ENCODE assay signal across 22 mouse cellular contexts in genomic region chr17:47797383-47797782, GRCm38 (mm10). TPM values are rescaled to one million over a fixed set of nuclear protein-coding genes. Genes with fewer than 3 reads are reported as not detected.
A peak's percentile ranks its signal among the peaks of the same experiment; 100 is the strongest.
DNase-seq lines count a peak whose midpoint lies in the region; TF ChIP-seq lines count a peak whose summit lies in the region.
"Had no signal": no experiment of that assay in that cellular context is flagged by ENCODE, and none has a peak within 500 bp of the region (broad histone marks: within the 10 kb centered on the region; RNA-seq: fewer than 3 reads in every experiment).

No protein-coding gene starts in this region.

- H3K36me3 ChIP-seq in heart, embryonic 10.5 days = no peaks in the 10 kb centered on the region
- H3K36me3 ChIP-seq in embryonic facial prominence, embryonic 10.5 days (replicated peaks) = no peaks in the 10 kb centered on the region
- no peaks in the 10 kb centered on the region for H3K36me3 ChIP-seq in myocyte (ENCODE audit: control insufficient read depth, insufficient read depth)
- H3K36me3 ChIP-seq: embryonic facial prominence, embryonic 13.5 days; forebrain, embryonic 12.5 days; forebrain, embryonic 15.5 days had no signal

- no peak for DNase-seq in heart, embryonic 10.5 days (ENCODE audit: low spot score)
- DNase-seq in heart, postnatal 14 days = no peak
- DNase-seq in ES-CJ7 (ENCODE audit: low read depth, low spot score) = peak; percentile 46
- DNase-seq in embryonic facial prominence, embryonic 10.5 days (ENCODE audit: low spot score) = no peak
- no peak for DNase-seq in adrenal gland, adult (ENCODE audit: inconsistent age in 2 of 2, low spot score in 1 of 2)
- DNase-seq in thymus, postnatal 10 days (ENCODE audit: low spot score in 2 of 2) = no peak
- DNase-seq: adrenal gland, adult 8-10 months; cerebellum, adult 11-12 months; cerebellum, adult 8-10 months; cerebellum, postnatal 36 days; gastrocnemius, postnatal 25 days; heart, adult 2 months; heart, postnatal 4 days; kidney, adult 2 months had no signal

- no peaks in the 10 kb centered on the region for H3K9me3 ChIP-seq in heart, embryonic 10.5 days
- H3K9me3 ChIP-seq in embryonic facial prominence, embryonic 10.5 days = no peaks in the 10 kb centered on the region
- H3K9me3 ChIP-seq: embryonic facial prominence, embryonic 13.5 days; forebrain, embryonic 12.5 days; forebrain, embryonic 15.5 days; G1E had no signal

- H3ac ChIP-seq in myocyte (ENCODE audit: control insufficient read depth, insufficient read length) = no peak overlapping the region

- no peak for TF ChIP-seq POLR2A in myocyte (IDR thresholded peaks at IDR 0.05; ENCODE audit: insufficient read length, low read depth)

- peaks cover 55% of the 10 kb centered on the region for H3K4me1 ChIP-seq in heart, embryonic 10.5 days
- H3K4me1 ChIP-seq in embryonic facial prominence, embryonic 10.5 days = peaks cover 82% of the 10 kb centered on the region

- intact Hi-C loops in heart, postnatal 14 days (cut with DNase I) = no loop called here

- H3K79me2 ChIP-seq in myocyte (ENCODE audit: control insufficient read depth, insufficient read depth) = no peaks in the 10 kb centered on the region

- WGBS in heart, embryonic 10.5 days = 66% methylated on average over 9 of the region's 9 CpGs
- WGBS in embryonic facial prominence, embryonic 10.5 days = 79% methylated on average over 9 of the region's 9 CpGs

- 0 out of 2 replicates have a peak overlapping the region, but pooled peaks have one; percentile 3 for H3K27ac ChIP-seq in heart, embryonic 10.5 days
- H3K27ac ChIP-seq in embryonic facial prominence, embryonic 10.5 days (replicated peaks) = peak overlapping the region; percentile 30; the same call in 1 of the 2 replicates
- H3K27ac ChIP-seq: embryonic facial prominence, embryonic 13.5 days; heart, adult 2 months; hindbrain, embryonic 14.5 days had no signal

- H3K27me3 ChIP-seq in heart, embryonic 10.5 days (ENCODE audit: insufficient read depth, poor library complexity, severe bottlenecking) = no peaks in the 10 kb centered on the region
- H3K27me3 ChIP-seq in embryonic facial prominence, embryonic 10.5 days (replicated peaks; ENCODE audit: low read depth, poor library complexity, severe bottlenecking) = peaks cover 6% of the 10 kb centered on the region
- no peaks in the 10 kb centered on the region for H3K27me3 ChIP-seq in myocyte (ENCODE audit: control insufficient read depth, insufficient read depth, insufficient read length)
- H3K27me3 ChIP-seq: embryonic facial prominence, embryonic 13.5 days; forebrain, embryonic 15.5 days had no signal

- H3K4me2 ChIP-seq in myocyte (ENCODE audit: low read depth) = no peak overlapping the region
- H3K4me2 ChIP-seq: embryonic facial prominence, embryonic 13.5 days; forebrain, embryonic 12.5 days; forebrain, embryonic 15.5 days; heart, embryonic 11.5 days; hindbrain, embryonic 14.5 days had no signal

- no peak overlapping the region for H3K4me3 ChIP-seq in heart, embryonic 10.5 days
- H3K4me3 ChIP-seq in embryonic facial prominence, embryonic 10.5 days = no peak overlapping the region
- no peak overlapping the region for H3K4me3 ChIP-seq in myocyte
- H3K4me3 ChIP-seq: embryonic facial prominence, embryonic 13.5 days; erythroblast, embryonic 14.5 days; forebrain, embryonic 12.5 days; forebrain, embryonic 15.5 days; heart, adult 2 months had no signal

TF ChIP-seq in myocyte, 11 proteins besides CTCF, POLR2A, EP300 and RAD21:
- TF ChIP-seq MYOD1 (IDR thresholded peaks at IDR 0.05; ENCODE audit: control insufficient read depth in 1 of 3, insufficient read length in 2 of 3, low read depth in 2 of 3) (no peak), USF1 (IDR thresholded peaks at IDR 0.05; ENCODE audit: low read depth) (peak; percentile 41)

RNA-seq across cellular contexts. Expression of gene Mdfi, which starts 37.1 kb away (rescaled TPM):
- polyA plus RNA-seq in heart, embryonic 10.5 days (2016; fragmentation: Nextera tagmentation; extraction: Ambion mirVana) = 15.3 and 17.7 TPM in 2 replicates
- 1 to 10 TPM; 2.8 to 3.9 TPM for total RNA-seq in heart, postnatal 14 days (2021)
- 21.0 and 25.1 TPM in 2 replicates for polyA plus RNA-seq in embryonic facial prominence, embryonic 10.5 days (2016; fragmentation: Nextera tagmentation; extraction: Ambion mirVana)
- polyA plus RNA-seq in myocyte (2012; fragmentation: generic; extraction: Trizol) = 1.1 TPM
- polyA plus RNA-seq: G1E had no signal
